Mouse (Mus musculus): ENCODE data around the gene Zbtb9.

- TF ChIP-seq USF1 (IDR thresholded peaks at IDR 0.05; ENCODE audit: low read depth, low read length) (no peak), E2F4 (IDR thresholded peaks at IDR 0.05; ENCODE audit: borderline replicate concordance, low read depth, low read length) (no peak), CTCF (IDR thresholded peaks at IDR 0.05 in 2 of 3, conservative IDR thresholded peaks at IDR 0.05 in 1 of 3; ENCODE audit: control insufficient read depth in 1 of 3, insufficient read depth in 1 of 3, low read depth in 2 of 3, low read length in 3 of 3, poor library complexity in 1 of 3, severe bottlenecking in 1 of 3) (no peak)
Measured at GRCm38 (mm10) chr17:27021736-27022135, 48.8 kb downstream of the Zbtb9 start.
